Mouse (Mus musculus) lung, postnatal 14 days (tissue): ENCODE measurements around the gene Gabbr1.

Experiments used
- DNase-seq: peaks from one replicate; pipeline ENCODE4 v3.0.0; 2021

Gabbr1 gene

DNA sequence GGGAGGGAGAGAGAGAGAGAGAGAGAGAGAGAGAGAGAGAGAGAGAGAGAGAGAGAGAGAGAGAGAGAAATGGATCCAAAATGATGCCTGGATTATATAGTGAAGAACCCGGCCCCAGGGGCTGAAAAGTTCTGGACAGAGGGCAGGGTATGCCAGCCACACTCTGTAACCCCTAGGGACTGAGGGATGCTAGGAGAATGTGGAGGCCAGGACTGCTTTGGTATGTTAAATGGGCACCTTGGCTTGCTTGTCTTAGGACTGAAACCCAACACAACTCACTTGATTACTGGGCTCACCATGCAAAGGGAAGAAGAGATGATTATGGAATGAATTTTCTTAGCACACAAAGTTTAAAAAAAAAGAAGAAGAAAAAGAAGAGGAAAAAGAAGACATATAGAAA is 32.4 kb downstream of the Gabbr1 start:
- DNase-seq, result no peak

DNA sequence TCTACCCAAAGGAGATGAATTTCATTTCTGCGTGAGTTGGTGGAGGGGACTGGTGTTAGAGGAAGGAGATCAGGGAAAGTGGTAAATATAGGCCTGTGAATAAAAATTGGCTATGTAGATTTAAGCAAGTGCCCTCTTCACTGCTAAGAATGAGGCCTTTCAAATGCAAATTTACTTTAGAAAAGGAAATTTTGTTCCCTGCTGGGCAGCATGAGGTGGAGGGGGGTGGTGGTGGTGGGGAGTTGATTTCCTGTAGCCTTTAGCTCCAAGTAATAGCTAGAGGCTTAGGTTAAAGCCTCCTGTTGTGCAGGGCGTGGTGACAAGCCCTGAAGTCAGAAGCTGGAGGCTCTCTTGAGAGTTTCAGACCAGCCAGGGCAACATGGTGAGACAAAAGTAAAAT is 33.2 kb downstream of the Gabbr1 start:
- DNase-seq, result no peak

DNA sequence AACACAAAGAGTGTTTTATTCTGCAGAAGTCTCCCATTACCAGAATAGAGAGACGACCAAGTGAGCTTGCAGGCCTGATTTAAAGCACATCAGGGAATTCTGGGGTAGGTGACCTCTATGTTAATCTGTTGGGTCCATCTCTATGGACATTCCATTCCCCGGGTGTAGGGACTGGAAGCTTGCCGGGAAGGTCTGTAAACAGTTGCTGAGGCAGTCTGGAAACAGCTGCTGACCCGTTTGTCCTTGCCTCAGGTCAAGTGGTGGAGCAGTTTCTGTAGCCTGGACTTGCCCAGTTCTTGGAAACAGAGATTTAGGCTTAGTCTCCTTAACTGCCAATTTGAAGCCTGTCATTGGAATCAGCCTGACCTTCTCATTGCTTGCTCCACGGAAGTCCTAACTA is 34.4 kb downstream of the Gabbr1 start:
- peak; percentile 50 for DNase-seq

DNA sequence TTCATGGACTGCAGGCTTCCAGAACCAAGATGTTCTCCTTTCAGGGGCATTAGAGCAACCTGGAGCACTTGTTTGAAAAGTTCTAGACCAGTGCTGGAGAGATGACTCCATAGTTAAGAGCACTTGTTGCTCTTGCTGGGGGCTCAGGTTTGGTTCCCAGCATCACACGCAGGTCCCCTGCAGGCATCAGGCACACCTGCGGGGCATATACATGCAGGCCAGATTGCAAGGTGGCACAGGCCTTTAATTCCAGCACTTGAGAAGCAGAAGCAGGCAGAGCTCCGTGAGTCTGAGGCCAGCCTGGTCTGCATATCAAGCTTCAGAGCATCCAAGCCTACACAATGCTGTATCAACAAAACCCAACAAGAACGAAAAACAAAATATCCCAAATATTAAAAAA is 35.9 kb downstream of the Gabbr1 start:
- DNase-seq, result no peak

DNA sequence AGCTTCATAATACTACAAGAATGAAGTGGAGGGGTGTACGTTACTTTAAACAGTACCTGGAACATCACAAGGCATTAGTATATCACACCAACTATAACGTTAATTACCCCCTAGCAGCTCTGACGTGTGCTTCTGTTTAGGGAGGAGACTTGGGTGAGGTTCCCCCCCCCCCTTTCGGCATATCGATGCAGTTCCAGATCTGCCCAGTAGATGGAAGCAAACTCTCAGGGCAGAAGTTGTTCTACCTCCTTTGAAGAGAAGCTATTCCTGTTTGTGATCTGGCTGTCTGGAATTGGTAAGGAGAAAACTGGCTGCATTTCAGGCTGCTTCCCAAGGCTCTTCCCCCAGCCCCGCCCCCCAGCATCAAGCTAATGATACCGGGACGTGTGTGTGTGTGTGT is 37.6 kb downstream of the Gabbr1 start:
- peak; percentile 78 for DNase-seq

DNA sequence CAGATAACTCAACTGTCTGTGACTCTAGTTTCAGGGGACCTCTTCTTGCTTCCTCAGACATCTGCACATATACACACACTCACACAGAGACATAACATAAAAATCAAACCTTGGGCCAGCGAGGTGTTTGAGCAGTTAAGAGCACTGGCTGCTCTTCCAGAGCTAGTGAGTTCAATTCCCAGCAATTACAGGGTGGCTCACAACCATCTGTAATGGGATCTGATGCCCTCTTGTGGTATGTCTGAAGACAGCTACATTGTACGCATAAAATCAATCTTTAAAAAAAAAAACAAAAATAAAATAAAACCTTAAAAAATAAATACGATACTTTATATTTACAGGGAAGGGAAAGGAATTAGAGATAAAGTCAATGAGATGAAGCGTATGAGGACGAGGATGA is 38.9 kb downstream of the Gabbr1 start:
- no peak for DNase-seq

DNA sequence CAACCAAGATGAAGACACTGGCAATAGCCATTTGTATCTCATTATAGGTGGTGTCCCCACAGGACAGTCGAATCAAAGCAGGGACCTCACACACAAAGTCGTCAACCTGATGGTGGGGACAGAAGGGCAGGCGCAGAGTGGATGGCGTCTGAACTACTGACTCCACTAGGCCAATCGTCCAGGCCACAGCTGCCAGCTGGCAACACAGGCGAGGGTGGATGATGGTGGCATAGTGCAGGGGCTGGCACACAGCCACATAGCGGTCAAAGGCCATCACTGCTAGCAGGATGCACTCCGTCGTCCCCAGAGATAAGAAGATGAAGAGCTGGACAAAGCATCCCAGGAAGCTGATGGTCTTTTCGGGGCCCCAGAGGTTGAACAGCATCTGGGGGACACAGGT is 39.8 kb downstream of the Gabbr1 start:
- no peak for DNase-seq

DNA sequence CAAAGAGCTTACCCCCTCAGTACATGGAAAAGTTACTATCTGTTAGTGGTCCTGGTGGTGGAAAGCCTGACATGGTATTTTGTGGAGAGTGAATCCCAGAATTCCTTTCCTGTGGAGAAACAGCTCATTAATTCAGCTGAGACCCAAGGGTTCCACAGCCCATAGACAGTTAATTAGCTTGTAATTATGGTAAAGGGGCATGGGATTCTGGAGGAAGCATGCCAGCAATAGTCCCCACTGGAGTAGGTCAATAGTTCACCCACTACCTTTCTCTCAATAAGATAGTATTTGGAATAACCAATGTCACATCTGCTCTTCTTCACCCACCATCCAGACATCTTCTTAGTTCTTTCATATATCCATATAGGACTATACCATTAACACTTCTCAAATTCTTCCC is 42.6 kb downstream of the Gabbr1 start, which contains the start of gene Olfr90:
Gene Olfr90, minus strand, starts transcription at position 101 of the 400 bp plus-strand sequence.
- no peak for DNase-seq

DNA sequence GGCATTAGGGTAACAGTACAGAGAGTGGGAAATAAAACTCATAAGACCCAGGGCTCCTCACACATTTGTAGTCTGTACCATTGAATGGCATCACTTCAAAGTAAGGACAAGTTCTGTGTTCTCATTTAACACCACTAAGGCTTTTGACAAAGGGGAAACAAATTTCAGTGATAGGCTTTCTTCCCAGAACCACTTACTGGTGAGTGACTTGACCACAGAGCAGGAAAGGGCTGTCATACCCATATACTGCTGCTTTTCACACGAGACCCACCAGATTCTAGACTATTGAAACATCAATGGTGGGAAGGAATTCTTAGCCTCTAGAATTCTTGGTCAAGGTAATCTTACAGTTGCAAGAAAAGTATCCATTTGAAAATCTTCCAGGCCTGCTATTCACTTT is 46.4 kb downstream of the Gabbr1 start:
- DNase-seq, result no peak

DNA sequence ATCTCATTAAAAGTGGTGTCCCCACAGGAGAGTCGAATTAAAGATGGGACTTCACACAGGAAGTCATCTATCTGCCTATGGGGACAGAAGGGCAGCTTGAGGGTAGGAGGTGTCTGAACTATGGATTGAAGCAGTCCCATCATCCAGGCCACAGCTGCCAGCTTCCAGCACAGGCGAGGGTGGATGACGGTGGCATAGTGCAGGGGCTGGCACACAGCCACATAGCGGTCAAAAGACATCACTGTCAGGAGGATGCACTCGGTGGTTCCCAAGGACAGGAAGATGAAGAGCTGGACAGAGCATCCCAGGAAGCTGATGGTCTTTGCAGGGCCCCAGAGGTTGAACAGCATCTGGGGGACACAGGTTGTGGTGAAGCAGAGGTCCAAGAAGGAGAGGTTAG is 47.5 kb downstream of the Gabbr1 start:
- no peak for DNase-seq

DNA sequence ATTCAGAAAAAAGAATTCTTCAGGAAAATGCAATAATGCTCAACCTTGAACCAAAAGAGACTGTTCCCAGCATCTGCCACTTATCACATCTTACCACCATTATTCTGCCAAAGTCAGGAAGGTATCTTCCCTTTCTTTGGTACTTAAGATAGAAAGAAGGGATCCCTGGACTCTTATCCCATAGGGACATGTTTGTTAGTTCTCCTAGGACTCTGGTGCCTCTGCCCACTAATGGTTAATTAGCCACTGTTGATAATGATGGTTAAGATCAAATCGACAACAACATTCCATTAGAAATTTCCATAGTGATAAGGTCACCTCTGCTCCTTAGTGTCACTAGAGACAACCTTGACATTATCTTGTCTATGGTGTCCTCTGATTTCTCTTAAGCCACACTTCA is 52.4 kb downstream of the Gabbr1 start, which contains the start of gene Olfr91:
Gene Olfr91, minus strand, starts transcription at position 101 of the 400 bp plus-strand sequence.
- no peak for DNase-seq

DNA sequence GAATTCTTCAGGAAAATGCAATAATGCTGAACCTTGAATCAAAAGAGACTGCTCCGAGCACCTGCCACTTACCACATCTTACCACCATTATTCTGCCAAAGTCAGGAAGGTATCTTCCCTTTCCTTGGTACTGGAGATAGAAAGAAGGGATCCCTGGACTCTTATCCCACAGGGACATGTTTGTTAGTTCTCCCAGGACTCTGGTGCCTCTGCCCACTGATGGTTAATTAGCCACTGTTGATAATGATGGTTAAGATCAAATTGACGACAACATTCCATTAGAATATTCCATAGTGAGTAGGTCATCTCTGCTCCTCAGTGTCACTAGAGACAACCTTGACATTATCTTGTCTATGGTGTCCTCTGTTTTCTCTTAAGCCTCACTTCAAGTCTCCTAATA is 74.2 kb downstream of the Gabbr1 start, which contains the start of gene Olfr92:
Gene Olfr92, minus strand, starts transcription at position 101 of the 400 bp plus-strand sequence.
- no peak for DNase-seq
